Mouse (Mus musculus): ENCODE data around the gene Prss57. TPM values are rescaled to one million over a fixed set of nuclear protein-coding genes. Genes with fewer than 3 reads are reported as not detected.
A peak's percentile ranks its signal among the peaks of the same experiment; 100 is the strongest.

Gene Prss57
- total and polyA plus RNA-seq, 3 experiments: 0.08 TPM; not detected in 2

DNA sequence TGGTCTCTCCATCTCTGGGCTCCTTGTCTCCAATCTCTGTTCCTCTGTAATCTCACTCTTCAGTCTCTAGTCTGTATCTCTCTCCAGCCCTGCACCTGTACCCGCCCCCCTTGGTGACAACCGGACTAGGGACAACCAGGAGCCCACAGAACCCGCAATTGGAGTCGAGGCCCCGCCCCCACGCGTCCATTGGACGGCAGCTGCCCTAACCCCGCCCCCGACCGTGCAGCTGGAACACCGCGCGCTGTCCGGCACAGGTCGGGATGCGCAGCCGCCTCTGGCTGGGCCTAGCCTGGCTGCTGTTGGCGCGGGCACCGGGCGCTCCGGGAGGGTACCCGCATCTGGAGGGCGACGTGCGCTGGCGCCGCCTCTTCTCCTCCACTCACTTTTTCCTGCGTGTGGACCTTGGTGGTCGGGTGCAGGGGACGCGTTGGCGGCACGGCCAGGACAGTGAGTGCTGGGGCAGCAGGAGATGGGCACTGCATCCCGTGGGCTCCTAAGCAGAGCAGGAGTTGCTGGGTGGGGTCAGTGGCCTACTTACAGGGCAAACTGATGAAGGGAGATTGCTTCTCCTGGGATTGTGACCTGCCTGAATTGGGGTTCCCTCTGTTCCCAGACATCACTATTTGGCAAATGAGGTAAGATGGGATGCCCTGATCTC, 35.8 kb downstream of the Prss57 start, which contains the start of gene Fgf22:
Gene Fgf22 (plus strand): TSS at position 221 of the 661 bp plus-strand sequence.
- peaks cover 2% of the 10 kb centered on the region for H3K4me1 ChIP-seq (ENCODE audit: control insufficient read depth, insufficient read depth, low read length)
- no peaks in the 10 kb centered on the region for H3K79me2 ChIP-seq (replicated peaks; ENCODE audit: control insufficient read depth, insufficient read depth, low read length)
- no peaks in the 10 kb centered on the region for H3K27me3 ChIP-seq (ENCODE audit: control insufficient read depth, insufficient read depth, low read length)
- peak within 1 kb of the TSS; percentile 16 for H3K4me3 ChIP-seq
- H3K36me3 ChIP-seq (ENCODE audit: control insufficient read depth, insufficient read depth, low read length): no peaks in the 10 kb centered on the region
- peak; percentile 60 to 66 for DNase-seq
- no peak for TF ChIP-seq CTCF (IDR thresholded peaks at IDR 0.05)
- TF ChIP-seq EP300 (IDR thresholded peaks at IDR 0.05; ENCODE audit: insufficient read depth, low read depth, low read length): no peak
- no peak for TF ChIP-seq POLR2A (IDR thresholded peaks at IDR 0.05; ENCODE audit: insufficient read depth, low read depth, low read length)
- intact Hi-C loops (cut with DNase I): no loop called here
- no peak within 1 kb of the TSS for H3K27ac ChIP-seq
- 4% methylated on average over 36 of the region's 36 CpGs for WGBS
- H3K9ac ChIP-seq (ENCODE audit: low read depth, low read length): peak within 1 kb of the TSS; percentile 50

DNA sequence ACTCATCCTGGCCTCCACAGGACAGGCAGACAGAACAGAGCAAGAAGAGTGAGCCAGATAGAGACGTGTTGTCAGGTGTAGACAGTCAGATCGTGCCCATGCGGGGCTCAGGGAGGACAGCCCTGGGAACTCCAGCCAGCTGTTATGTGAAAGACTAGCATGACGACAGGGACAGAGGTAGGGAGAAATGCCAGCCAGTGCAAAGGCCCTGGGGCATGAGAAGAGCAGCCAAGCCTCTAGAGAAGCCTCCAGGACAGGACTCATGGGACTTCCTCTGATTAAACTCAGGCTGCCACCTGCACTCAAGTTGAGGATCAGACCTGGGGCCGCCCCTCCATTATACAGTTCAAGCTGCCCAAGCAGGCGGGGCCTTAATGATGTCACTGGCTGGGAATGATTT, 42.3 kb downstream of the Prss57 start:
- TF ChIP-seq POLR2A (IDR thresholded peaks at IDR 0.05; ENCODE audit: insufficient read depth, low read depth, low read length) (no peak), EP300 (IDR thresholded peaks at IDR 0.05; ENCODE audit: insufficient read depth, low read depth, low read length) (no peak), CTCF (IDR thresholded peaks at IDR 0.05) (no peak)
- no peak overlapping the region for H3K4me3 ChIP-seq
- no peaks in the 10 kb centered on the region for H3K36me3 ChIP-seq (ENCODE audit: control insufficient read depth, insufficient read depth, low read length)
- peaks cover 6% of the 10 kb centered on the region for H3K4me1 ChIP-seq (ENCODE audit: control insufficient read depth, insufficient read depth, low read length)
- H3K27ac ChIP-seq: no peak overlapping the region
- WGBS: 71% methylated on average over 6 of the region's 6 CpGs
- no peak for DNase-seq
- no peaks in the 10 kb centered on the region for H3K79me2 ChIP-seq (replicated peaks; ENCODE audit: control insufficient read depth, insufficient read depth, low read length)
- intact Hi-C loops (cut with DNase I): no loop called here
- H3K27me3 ChIP-seq (ENCODE audit: control insufficient read depth, insufficient read depth, low read length): no peaks in the 10 kb centered on the region
- no peak overlapping the region for H3K9ac ChIP-seq (ENCODE audit: low read depth, low read length)

DNA sequence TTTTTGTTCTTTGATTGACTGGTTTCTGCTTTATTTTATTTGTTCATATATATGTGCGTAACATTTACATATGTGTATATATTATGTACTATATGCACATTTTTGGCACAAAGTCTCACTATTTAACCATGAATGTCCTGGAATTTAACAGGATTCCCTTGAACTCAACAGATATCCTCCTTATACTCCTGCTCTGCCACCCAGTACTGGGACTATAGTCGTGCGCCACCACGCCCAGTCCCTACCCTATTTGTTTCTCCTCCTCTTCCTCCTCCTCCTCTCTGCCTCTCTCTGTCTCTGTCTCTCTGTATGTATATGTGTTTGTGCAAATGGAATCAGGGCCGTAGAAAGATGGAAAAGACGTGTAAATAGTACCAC, 44.0 kb downstream of the Prss57 start:
- H3K9ac ChIP-seq (ENCODE audit: low read depth, low read length): 0 out of 2 replicates have a peak overlapping the region, but pooled peaks have one; percentile 17

DNA sequence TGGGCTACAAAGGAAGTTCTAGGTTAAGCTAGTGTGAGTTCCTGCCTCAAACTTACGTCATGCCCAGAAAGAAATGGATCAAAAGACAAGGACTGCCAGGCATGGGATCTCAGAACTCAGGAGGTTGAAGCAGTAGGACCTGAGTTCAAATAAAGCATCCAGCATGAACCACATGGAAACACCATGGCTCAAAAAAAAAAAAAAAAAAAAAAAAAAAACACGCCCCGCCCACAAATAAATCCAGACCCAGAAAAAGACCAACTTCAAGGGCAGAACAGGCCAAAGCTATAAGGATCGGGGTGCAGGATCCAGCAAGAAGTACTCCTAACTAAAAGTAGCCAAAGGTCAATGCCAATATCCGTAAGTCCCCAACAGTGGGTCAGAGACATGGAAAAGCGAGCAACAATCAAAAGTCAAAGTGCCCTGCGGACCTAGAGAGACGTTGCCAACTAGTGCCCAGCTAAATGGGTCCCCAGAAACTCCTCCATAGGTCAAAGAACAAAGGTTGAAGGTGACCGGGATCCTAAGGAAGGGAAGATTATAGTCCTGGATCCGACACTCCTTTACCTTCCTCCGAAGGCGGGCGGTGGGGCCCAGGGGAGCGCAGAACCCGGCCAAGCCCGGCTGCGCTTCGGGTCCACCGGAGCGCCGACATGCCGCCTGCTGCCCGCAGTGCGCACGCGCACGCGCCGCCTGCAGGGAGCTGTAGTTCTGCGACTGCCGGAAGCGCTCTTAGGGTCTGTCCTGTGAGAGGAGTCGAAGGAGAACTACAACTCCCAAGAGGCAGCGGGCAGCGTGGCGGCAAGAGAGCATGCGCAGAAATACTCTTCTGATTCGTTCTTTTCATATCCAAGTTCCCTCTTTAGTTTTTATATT, 44.6 kb downstream of the Prss57 start, which contains the start of gene Polrmt:
Gene Polrmt (minus strand): TSS at position 684 of the 876 bp plus-strand sequence.
- peak; percentile 74 for TF ChIP-seq POLR2A (IDR thresholded peaks at IDR 0.05; ENCODE audit: insufficient read depth, low read depth, low read length)
- TF ChIP-seq EP300 (IDR thresholded peaks at IDR 0.05; ENCODE audit: insufficient read depth, low read depth, low read length): no peak
- TF ChIP-seq CTCF (IDR thresholded peaks at IDR 0.05): peak; percentile 75
- Histone ChIP-seq H3K27me3 (ENCODE audit: control insufficient read depth, insufficient read depth, low read length) (no peaks in the 10 kb centered on the region), H3K9ac (ENCODE audit: low read depth, low read length) (peak within 1 kb of the TSS; percentile 67), H3K4me1 (ENCODE audit: control insufficient read depth, insufficient read depth, low read length) (peaks cover 6% of the 10 kb centered on the region), H3K79me2 (replicated peaks; ENCODE audit: control insufficient read depth, insufficient read depth, low read length) (no peaks in the 10 kb centered on the region), H3K27ac (peak within 1 kb of the TSS; percentile 78), H3K36me3 (ENCODE audit: control insufficient read depth, insufficient read depth, low read length) (no peaks in the 10 kb centered on the region), H3K4me3 (peak within 1 kb of the TSS; percentile 90)
- intact Hi-C loops (cut with DNase I): loop anchor here (2.0 kb wide), 1 partner anchor 21 kb away; the partner anchor contains the start of gene Rnf126
- under 1% methylated on average over 38 of the region's 38 CpGs for WGBS
- DNase-seq: peak; percentile 92 to 97

More for the DNA sequence above, 44.0 kb downstream of the Prss57 start:
- peaks cover 6% of the 10 kb centered on the region for H3K4me1 ChIP-seq (ENCODE audit: control insufficient read depth, insufficient read depth, low read length)
- no peaks in the 10 kb centered on the region for H3K36me3 ChIP-seq (ENCODE audit: control insufficient read depth, insufficient read depth, low read length)
- DNase-seq: no peak
- H3K4me3 ChIP-seq: peak overlapping the region; percentile 90
- no peaks in the 10 kb centered on the region for H3K27me3 ChIP-seq (ENCODE audit: control insufficient read depth, insufficient read depth, low read length)
- H3K27ac ChIP-seq: peak overlapping the region; percentile 23; the same call in 1 of the 2 replicates
- no peaks in the 10 kb centered on the region for H3K79me2 ChIP-seq (replicated peaks; ENCODE audit: control insufficient read depth, insufficient read depth, low read length)
- WGBS: 21% methylated on average over 6 of the region's 6 CpGs
- intact Hi-C loops (cut with DNase I): loop anchor here (2.0 kb wide), 1 partner anchor 20 kb away; the partner anchor contains the start of gene Rnf126
- no peak for TF ChIP-seq POLR2A (IDR thresholded peaks at IDR 0.05; ENCODE audit: insufficient read depth, low read depth, low read length)
- TF ChIP-seq EP300 (IDR thresholded peaks at IDR 0.05; ENCODE audit: insufficient read depth, low read depth, low read length): no peak
- no peak for TF ChIP-seq CTCF (IDR thresholded peaks at IDR 0.05)

DNA sequence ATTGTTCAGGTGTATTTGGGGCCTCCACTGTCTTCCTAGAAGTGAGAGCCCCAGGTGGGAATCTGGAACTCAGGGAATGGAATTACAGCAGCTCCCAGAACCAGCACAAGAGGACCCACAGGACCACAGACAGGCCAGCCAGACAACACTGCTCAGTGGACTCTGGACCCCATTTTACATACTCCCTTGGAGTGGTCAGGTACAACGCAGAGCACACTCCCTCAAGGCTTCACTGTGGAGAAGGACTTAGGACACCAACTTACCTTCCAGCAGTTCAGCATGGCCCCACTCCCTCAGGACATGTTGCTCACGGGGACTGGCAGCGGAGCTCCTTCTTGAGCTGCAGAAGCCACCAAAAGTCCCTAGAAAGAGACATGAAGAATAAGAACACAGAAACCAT, 45.4 kb downstream of the Prss57 start:
- intact Hi-C loops (cut with DNase I): no loop called here
- Histone ChIP-seq H3K9ac (ENCODE audit: low read depth, low read length) (no peak overlapping the region), H3K36me3 (ENCODE audit: control insufficient read depth, insufficient read depth, low read length) (no peaks in the 10 kb centered on the region), H3K4me3 (peak overlapping the region; percentile 90; the same call in 1 of the 2 replicates), H3K79me2 (replicated peaks; ENCODE audit: control insufficient read depth, insufficient read depth, low read length) (no peaks in the 10 kb centered on the region), H3K4me1 (ENCODE audit: control insufficient read depth, insufficient read depth, low read length) (peaks cover 6% of the 10 kb centered on the region), H3K27me3 (ENCODE audit: control insufficient read depth, insufficient read depth, low read length) (no peaks in the 10 kb centered on the region), H3K27ac (no peak overlapping the region)
- WGBS: 97% methylated on average over 3 of the region's 3 CpGs
- DNase-seq: no peak
- TF ChIP-seq POLR2A (IDR thresholded peaks at IDR 0.05; ENCODE audit: insufficient read depth, low read depth, low read length) (no peak), EP300 (IDR thresholded peaks at IDR 0.05; ENCODE audit: insufficient read depth, low read depth, low read length) (no peak), CTCF (IDR thresholded peaks at IDR 0.05) (no peak)
